Mouse (Mus musculus): ENCODE data around the gene Psmb1.

GRCm38 (mm10) chr17:15447831-15448230, 51.7 kb downstream of the Psmb1 start:
- TF ChIP-seq CTCF (IDR thresholded peaks at IDR 0.05) (no peak), EP300 (IDR thresholded peaks at IDR 0.05) (no peak)
